Mouse (Mus musculus): Measurements from ENCODE around the gene Olfm3.

- TF ChIP-seq CTCF (IDR thresholded peaks at IDR 0.05; ENCODE audit: borderline replicate concordance, control insufficient read depth, extremely low read depth, insufficient read depth, low read length, poor library complexity), result no peak
- TF ChIP-seq POLR2A (IDR thresholded peaks at IDR 0.05; ENCODE audit: control insufficient read depth, extremely low read depth, insufficient read depth, low read length, poor library complexity), result no peak
These were observed 184.4 kb downstream of the Olfm3 start for GRCm38 (mm10) chr3:115088281-115088680.

All from thymus, adult 2 months (tissue).